Mouse (Mus musculus) CH12.LX (cell line): ENCODE results near the gene Lztr1.

ENCODE experiments used
- CHD2 ChIP-seq: IDR thresholded peaks from 2 replicates; pipeline ENCODE4 v1.6.1; 2011; ENCODE audit warnings: low read length, improper control_type of control experiment
- CTCF ChIP-seq, 2 experiments: IDR thresholded peaks in 1 of 2; conservative IDR thresholded peaks in 1 of 2; 2 replicates each; pipeline ENCODE4 v1.5.1; 2011 to 2012; ENCODE audit warnings: low read depth in 2 of 2, low read length in 2 of 2, improper control_type of control experiment in 1 of 2, inconsistent platforms in 1 of 2, mild to moderate bottlenecking in 1 of 2, moderate library complexity in 1 of 2
- KAT2A ChIP-seq: IDR thresholded peaks from 2 replicates; pipeline ENCODE4 v1.6.1; 2012; ENCODE audit warnings: low read length, improper control_type of control experiment, inconsistent platforms; ENCODE audit not compliant: insufficient replicate concordance
- POLR2AphosphoS2 ChIP-seq: IDR thresholded peaks from 2 replicates; pipeline ENCODE4 v1.6.1; 2011; ENCODE audit warnings: low read depth, low read length, improper control_type of control experiment
- TCF12 ChIP-seq: IDR thresholded peaks from 2 replicates; pipeline ENCODE4 v1.6.1; 2014; ENCODE audit warnings: low read depth, mild to moderate bottlenecking, inconsistent platforms, low read length, improper control_type of control experiment
- USF1 ChIP-seq: IDR thresholded peaks from 2 replicates; pipeline ENCODE4 v1.6.1; 2014; ENCODE audit warnings: low read depth, mild to moderate bottlenecking, inconsistent platforms, low read length, improper control_type of control experiment
- ZC3H11A ChIP-seq: IDR thresholded peaks from 2 replicates; pipeline ENCODE4 v1.6.1; 2012; ENCODE audit warnings: low read depth, mild to moderate bottlenecking, inconsistent platforms, low read length, improper control_type of control experiment
- ZKSCAN1 ChIP-seq: IDR thresholded peaks from 2 replicates; pipeline ENCODE4 v1.6.1; 2012; ENCODE audit warnings: low read depth, inconsistent platforms, low read length, improper control_type of control experiment, borderline replicate concordance

- TF ChIP-seq CTCF (conservative IDR thresholded peaks at IDR 0.05 in 1 of 2, IDR thresholded peaks at IDR 0.05 in 1 of 2; ENCODE audit: low read depth in 2 of 2, low read length in 2 of 2) (no peak), TCF12 (no peak), POLR2AphosphoS2 (no peak), ZC3H11A (no peak), ZKSCAN1 (no peak), KAT2A (no peak), USF1 (no peak), CHD2 (no peak)
Measured at GRCm38 (mm10) chr16:17499249-17499883, 9.1 kb upstream of the Lztr1 start.
